ENCODE assay signal across 1 mouse cellular context in the genomic region with DNA sequence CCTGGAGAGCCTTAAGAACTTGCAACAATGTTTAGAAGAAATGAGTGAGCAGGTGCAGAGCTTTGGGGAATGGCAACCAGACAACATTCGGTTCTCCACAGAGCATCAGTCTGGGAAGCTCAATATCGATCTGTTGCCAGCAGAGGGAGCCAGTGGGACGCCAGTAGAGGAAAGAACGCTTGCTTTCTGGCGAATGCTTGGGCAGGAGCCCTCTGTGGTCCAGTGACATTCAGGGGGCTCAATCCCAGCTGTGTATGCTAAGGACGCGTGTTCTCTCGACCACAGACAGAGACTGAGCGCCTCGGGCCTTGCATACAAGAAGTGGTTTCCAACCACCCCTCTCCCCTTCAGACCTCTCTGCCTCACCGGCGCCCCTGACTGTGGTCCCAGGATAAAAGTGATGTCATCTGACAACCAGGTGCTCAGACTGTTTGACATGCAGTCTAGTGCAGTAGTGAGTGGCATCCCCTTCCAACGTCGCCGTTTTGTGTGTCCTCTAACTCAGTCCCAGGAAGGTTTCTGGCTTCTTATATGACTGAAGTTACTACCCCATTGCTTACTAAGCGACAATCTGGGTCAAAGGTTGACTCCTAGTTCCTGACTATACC.
A peak's percentile ranks its signal among the peaks of the same experiment; 100 is the strongest.
TF ChIP-seq lines count a peak whose summit lies in the region.

No protein-coding gene starts in this region.

TF ChIP-seq in CH12.LX, 34 proteins besides CTCF, POLR2A, EP300 and RAD21:
- TF ChIP-seq JUND (conservative IDR thresholded peaks at IDR 0.05; ENCODE audit: low read depth, low read length) (no peak), MXI1 (IDR thresholded peaks at IDR 0.05; ENCODE audit: low read depth, low read length) (0 out of 2 replicates have a peak, but pooled peaks have one; percentile 28), TBP (conservative IDR thresholded peaks at IDR 0.05; ENCODE audit: low read depth, low read length) (no peak), SMC3 (IDR thresholded peaks at IDR 0.05; ENCODE audit: low read depth, low read length) (peak; percentile 59), NELFE (IDR thresholded peaks at IDR 0.05; ENCODE audit: low read depth, low read length) (no peak)
